Mouse (Mus musculus) layer of hippocampus, adult 11-12 months (tissue): ENCODE results near the gene Iqub.

Source experiments
- DNase-seq: peaks from one replicate; pipeline ENCODE4 v3.0.0; 2022; ENCODE audit warnings: low spot score

The Iqub gene

DNA sequence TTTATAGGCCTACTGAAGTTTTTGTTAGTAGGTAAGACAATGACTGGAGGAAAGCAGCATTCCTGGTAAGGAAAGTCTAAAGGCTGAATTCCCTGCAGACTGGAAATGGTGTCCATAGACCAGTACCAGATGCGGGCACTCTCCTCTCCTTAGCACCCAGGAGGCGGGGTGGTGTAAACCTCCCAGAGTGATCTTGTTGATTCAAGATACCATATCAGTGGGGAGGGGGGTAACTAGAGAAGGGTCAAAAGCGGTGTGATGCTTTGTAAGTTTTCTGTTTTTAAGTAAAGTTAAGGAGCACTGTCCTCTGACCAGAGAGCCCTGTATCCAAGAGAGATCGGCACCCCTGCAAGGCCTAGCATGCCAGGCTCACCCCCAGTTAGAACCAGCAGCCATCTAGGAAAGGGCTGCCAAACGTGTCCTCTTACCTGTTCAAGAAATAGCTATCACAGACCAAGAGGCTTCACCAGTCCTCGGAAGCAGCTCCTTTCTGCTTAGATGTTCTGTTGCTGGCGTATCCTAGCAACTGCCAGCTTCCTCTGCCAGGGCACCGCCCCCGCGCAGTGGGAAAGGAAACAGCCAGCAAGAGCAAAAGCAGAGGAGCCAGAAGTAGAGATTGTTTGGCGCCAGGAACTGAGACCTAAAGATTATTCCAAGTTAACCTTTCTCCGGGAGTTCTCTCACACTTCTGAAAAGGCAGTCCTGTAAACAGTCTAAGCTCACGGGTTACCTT, at the start of gene Iqub:
Gene Iqub, minus strand, starts transcription at position 516 of the 733 bp plus-strand sequence.
- peak; percentile 84 for DNase-seq

GRCm38 (mm10) chr6:24564081-24564480, 49.2 kb upstream of the Iqub start:
- DNase-seq = peak; percentile 47

DNA sequence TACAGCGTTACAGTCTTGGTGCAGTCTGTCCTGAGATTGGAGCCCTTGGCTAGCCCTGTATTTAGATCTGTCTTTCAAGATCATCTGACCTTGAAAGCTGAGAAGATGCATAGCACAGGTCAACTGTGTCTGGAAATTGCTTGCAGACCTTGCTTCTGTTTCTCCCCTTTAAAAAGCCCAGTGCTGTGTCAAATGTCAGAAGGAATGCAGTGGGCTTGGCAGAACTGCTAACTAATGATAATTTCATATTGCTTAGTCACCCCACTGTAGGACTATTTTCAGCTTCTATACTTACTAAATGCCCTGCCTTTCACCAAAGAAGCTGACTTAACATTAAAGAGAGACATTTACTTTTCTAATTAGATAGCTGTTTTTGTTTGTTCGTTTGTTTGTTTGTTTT, 40.6 kb upstream of the Iqub start:
- DNase-seq = no peak

DNA sequence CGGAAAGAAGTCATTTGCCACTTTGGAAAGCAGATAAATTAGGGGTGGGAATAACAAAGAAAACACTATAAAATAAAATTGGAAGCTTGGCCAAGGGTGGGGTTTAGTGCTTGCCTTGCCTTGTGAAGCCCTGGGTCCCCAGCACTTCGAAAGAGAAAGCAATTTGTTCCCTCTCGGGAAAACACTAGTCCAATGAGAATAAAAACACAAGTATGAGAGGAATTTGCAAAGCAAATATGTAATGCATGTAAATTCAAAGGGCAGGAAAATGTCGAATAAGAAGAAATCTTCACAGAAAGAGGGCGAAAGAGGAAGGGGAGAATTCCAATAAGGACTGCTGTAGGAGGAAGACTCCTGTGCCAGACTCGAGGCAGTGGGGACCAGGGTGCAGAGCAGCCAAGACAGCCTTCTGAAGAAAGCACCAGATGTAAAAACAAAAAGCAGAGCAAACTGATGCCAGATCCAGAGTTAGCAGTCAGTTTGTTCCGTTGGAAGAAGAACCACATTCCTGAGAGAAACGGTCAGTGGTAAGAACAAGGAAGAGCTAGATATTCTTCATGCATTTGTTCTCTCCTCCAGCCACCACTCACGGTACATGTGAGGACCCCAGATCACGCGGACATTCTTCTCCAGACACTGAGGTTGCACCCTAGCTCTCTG, 39.7 kb upstream of the Iqub start:
- DNase-seq = no peak

- DNase-seq = no peak
Measured at GRCm38 (mm10) chr6:24552046-24552445, 37.2 kb upstream of the Iqub start.

GRCm38 (mm10) chr6:24549801-24550200, 34.9 kb upstream of the Iqub start:
- DNase-seq = no peak

DNA sequence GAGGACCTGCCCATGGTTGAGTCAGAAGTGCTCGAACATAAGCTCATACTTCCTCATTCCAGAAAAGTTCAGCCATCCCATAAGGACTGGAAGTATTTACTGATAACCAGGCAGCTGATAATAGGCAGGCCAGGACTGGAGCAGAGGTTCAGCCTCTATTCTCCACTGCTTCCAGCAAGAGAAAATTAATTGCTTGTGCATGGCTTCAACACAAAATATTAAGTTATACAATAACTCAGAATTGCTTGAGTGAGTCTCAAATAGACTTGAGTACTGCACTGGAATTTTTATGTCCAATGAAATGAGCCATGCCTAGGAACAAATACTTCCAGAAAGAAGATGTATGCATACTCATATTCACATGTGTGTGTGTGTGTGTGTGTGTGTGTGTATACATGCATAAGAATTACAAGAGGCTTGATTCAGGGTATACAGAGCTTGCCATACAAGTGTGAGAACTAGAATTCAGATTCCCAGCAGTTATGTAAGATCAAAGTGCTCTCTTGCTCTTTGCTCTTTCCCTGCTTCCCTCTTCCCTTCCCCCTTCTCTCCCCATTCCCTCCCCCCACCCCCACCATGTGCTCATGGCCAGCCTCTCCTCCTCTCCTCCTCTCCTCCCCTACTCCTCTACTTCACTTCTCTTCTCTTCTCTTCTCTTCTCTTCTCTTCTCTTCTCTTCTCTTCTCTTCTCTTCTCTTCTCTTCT, 32.0 kb upstream of the Iqub start:
- no peak for DNase-seq

- no peak for DNase-seq
Measured at GRCm38 (mm10) chr6:24543119-24543591, 28.3 kb upstream of the Iqub start.

- DNase-seq = no peak
Measured at GRCm38 (mm10) chr6:24542393-24542792, 27.5 kb upstream of the Iqub start.

GRCm38 (mm10) chr6:24540106-24540505, 25.2 kb upstream of the Iqub start:
- DNase-seq = no peak

DNA sequence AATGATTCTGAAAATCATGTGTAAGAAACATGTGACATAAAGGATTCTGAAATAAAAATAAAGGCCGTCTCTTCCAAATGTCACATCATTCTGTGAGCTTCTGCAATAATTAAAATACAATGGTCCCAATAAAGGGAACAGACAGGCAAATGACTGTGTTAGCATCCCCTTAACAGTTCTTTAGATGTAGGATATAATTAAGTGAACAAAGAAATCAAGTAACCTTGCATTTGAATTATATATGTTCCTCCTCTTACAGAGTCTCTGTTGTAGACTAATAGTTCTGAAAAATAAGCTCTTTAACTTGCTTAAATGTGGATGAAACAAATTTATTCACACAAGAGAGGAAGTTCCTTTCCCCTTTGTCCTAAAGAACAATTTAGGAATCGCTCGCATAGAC, 23.6 kb upstream of the Iqub start:
- no peak for DNase-seq

DNA sequence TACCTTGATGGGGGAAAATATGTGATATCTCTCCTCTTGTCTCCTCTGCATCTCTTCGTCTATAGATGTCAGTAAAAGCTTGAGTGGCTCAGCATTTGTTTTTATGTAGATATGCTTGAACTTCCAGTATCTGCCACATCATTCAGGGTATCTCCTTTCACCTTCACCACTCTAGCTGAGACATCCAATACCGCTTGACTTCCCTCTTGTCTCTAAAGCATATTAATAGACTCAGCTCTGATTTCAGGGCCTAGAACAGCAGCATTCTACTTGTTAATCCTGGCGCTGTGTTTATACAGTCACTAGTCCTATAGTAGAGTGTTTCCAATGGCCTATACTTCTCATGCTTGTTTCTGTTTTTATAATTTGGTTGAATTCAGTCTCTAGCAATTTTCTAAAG, 17.9 kb upstream of the Iqub start:
- no peak for DNase-seq

GRCm38 (mm10) chr6:24530711-24531420, 16.0 kb upstream of the Iqub start:
- DNase-seq = no peak

- DNase-seq = peak; percentile 73
Measured at GRCm38 (mm10) chr6:24530166-24530565, 15.3 kb upstream of the Iqub start.

GRCm38 (mm10) chr6:24528064-24528243, 13.1 kb upstream of the Iqub start, which contains the start of gene Asb15:
Asb15 (plus strand) TSS chr6:24528144.
- no peak for DNase-seq

- DNase-seq = peak; percentile 92
Measured at GRCm38 (mm10) chr6:24527155-24528063, 12.5 kb upstream of the Iqub start, which contains the start of gene Ndufa5. Ndufa5 (minus strand) TSS chr6:24528013.

GRCm38 (mm10) chr6:24525705-24526104, 10.8 kb upstream of the Iqub start:
- no peak for DNase-seq

DNA sequence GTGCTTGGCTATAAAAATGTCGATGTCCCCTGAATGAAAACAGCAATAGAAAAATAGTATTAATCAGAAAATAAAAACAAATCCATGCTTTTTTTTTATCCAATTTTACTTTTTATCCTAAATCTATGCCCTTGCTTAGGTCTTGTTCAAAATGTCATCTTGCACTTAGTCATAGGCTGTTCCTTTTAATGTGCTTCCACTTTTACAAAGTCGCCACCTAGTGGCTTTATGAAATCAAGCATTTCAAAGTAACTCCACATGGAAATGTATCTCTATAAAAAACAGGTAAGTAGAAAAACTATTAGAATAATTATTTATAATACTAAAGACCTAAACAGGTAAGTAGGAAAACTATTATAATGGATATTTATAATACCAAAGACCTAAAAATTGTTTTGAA, 1.3 kb upstream of the Iqub start:
- peak; percentile 35 for DNase-seq

DNA sequence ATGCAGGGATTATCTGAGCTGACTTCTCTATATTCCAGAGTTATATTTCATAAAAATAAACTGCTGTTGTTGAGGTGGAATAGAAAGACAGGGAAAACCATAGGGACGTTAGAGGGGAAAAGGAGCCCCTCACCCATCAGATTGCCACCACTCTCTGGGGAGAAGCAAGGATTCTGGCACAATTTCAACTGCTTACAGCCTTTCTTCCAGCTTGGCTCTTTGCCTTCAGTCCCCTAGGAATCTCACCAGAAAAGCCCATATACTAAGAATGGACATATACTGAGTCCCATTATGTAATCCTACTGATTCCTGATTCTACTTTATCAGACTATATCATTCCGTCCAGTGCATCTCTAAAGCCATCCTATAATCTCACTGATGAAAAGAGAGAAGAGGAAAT, 10.7 kb downstream of the Iqub start:
- DNase-seq = no peak

DNA sequence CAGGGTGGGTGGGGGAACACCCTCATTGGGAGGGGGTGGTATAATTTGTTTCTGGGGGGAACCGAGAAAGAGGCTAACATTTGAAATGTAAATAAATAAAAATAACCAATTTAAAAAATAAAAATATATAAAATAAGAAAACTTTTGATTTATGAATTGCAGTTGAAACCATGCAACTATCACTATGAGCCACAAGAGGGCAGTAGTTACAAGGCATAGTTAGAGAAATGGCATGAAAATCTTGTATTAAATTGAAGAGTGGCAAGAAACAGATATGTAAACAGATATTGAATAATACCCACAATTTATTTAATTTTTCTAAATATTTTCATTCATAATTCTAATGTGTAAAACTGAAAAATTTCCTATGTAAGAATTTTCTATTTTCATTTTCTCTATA, 24.5 kb downstream of the Iqub start:
- DNase-seq = no peak

DNA sequence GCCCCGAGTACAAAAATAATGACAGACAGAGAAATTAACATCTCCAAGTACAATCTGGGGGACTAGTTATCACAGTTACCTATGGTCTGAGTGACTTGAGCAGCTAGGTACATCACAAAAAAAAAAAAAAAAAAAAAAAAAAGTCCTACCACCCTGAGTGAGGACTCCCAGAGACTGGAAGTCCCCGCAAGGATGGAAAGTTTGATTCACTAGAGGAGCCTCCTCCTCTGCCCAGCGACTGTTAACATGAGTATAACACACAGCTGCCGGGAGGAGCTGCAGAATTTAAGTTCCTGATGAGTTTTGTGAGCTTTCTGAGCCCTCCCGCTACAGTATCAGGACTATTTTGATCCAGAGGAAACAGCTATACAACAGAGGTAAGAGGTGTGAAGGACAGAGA, 28.3 kb downstream of the Iqub start:
- no peak for DNase-seq
